Mouse (Mus musculus): ENCODE data around the gene Atp8b5.

The Atp8b5 gene

GRCm38 (mm10) chr4:43266623-43267322 is at the start of gene Atp8b5:
Gene Atp8b5 (plus strand): TSS chr4:43267159.
- DNase-seq = peak; percentile 79

GRCm38 (mm10) chr4:43217997-43218396 is 49.0 kb upstream of the Atp8b5 start:
- no peak for DNase-seq

- no peak for DNase-seq
Observed at GRCm38 (mm10) chr4:43231821-43232220, 35.1 kb upstream of the Atp8b5 start.

- no peak for DNase-seq
Observed at GRCm38 (mm10) chr4:43232985-43233384, 34.0 kb upstream of the Atp8b5 start.

- no peak for DNase-seq
Observed at GRCm38 (mm10) chr4:43233489-43233888, 33.5 kb upstream of the Atp8b5 start.

GRCm38 (mm10) chr4:43236898-43237297 is 30.1 kb upstream of the Atp8b5 start:
- no peak for DNase-seq

- no peak for DNase-seq
Observed at GRCm38 (mm10) chr4:43240716-43241115, 26.2 kb upstream of the Atp8b5 start.

- no peak for DNase-seq
Observed at GRCm38 (mm10) chr4:43244022-43244421, 22.9 kb upstream of the Atp8b5 start.

- no peak for DNase-seq
Observed at GRCm38 (mm10) chr4:43245776-43246175, 21.2 kb upstream of the Atp8b5 start.

GRCm38 (mm10) chr4:43248026-43248425 is 18.9 kb upstream of the Atp8b5 start:
- DNase-seq = no peak

GRCm38 (mm10) chr4:43248909-43249308 is 18.1 kb upstream of the Atp8b5 start:
- no peak for DNase-seq

- DNase-seq = no peak
Observed at GRCm38 (mm10) chr4:43251269-43251668, 15.7 kb upstream of the Atp8b5 start.

- DNase-seq = no peak
Observed at GRCm38 (mm10) chr4:43257040-43257439, 9.9 kb upstream of the Atp8b5 start.

- DNase-seq = no peak
Observed at GRCm38 (mm10) chr4:43258556-43258955, 8.4 kb upstream of the Atp8b5 start.

- no peak for DNase-seq
Observed at GRCm38 (mm10) chr4:43259435-43259834, 7.5 kb upstream of the Atp8b5 start.

GRCm38 (mm10) chr4:43260096-43260495 is 6.9 kb upstream of the Atp8b5 start:
- DNase-seq = peak; percentile 8

GRCm38 (mm10) chr4:43262821-43263220 is 4.1 kb upstream of the Atp8b5 start:
- no peak for DNase-seq

GRCm38 (mm10) chr4:43266146-43266545 is 813 bp upstream of the Atp8b5 start:
- no peak for DNase-seq

GRCm38 (mm10) chr4:43267323-43267658 is 332 bp downstream of the Atp8b5 start:
- DNase-seq = no peak

GRCm38 (mm10) chr4:43285476-43285875 is 18.5 kb downstream of the Atp8b5 start:
- no peak for DNase-seq

GRCm38 (mm10) chr4:43287305-43287704 is 20.3 kb downstream of the Atp8b5 start:
- no peak for DNase-seq

GRCm38 (mm10) chr4:43294001-43294400 is 27.0 kb downstream of the Atp8b5 start:
- DNase-seq = peak; percentile 7

- DNase-seq = no peak
Observed at GRCm38 (mm10) chr4:43309696-43310338, 42.9 kb downstream of the Atp8b5 start.

GRCm38 (mm10) chr4:43321536-43321935 is 54.6 kb downstream of the Atp8b5 start:
- no peak for DNase-seq

- DNase-seq = no peak
Observed at GRCm38 (mm10) chr4:43322336-43322735, 55.4 kb downstream of the Atp8b5 start.
